Mouse (Mus musculus): ENCODE measurements around the gene Npsr1. TPM values are rescaled to one million over a fixed set of nuclear protein-coding genes. Genes with fewer than 3 reads are reported as not detected.

The Npsr1 gene
- total and polyA plus RNA-seq, 2 experiments = not detected

DNA sequence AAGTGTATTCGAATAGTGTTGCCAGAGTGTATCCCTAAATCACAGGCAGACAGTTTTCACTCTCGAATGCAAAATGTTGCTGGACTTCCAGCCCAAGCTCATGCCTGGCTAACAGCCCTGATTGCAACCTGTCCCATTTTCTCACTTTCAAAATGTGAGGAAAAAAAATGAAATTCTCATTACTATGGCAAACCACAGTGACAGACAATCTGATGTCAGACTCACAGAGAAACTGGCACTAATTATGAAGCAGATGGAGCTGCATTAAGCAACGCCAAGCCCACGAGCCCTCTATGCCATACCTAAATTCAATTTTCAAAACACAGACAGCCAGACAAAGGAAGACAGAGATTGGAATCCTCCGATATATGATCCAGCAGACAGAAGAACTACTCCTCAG is 88.5 kb downstream of the Npsr1 start:
- Histone ChIP-seq H3K79me2 (ENCODE audit: control insufficient read depth, insufficient read depth, low read length) (no peaks in the 10 kb centered on the region), H3K36me3 (ENCODE audit: control insufficient read depth, insufficient read depth, low read length) (no peaks in the 10 kb centered on the region), H3K4me3 (ENCODE audit: insufficient read depth, low read depth, low read length) (no peak overlapping the region), H3K4me1 (ENCODE audit: control insufficient read depth, insufficient read depth, low read length) (no peaks in the 10 kb centered on the region), H3K27me3 (ENCODE audit: control insufficient read depth, insufficient read depth, low read length) (no peaks in the 10 kb centered on the region), H3K27ac (replicated peaks; ENCODE audit: insufficient read depth, low read depth, low read length) (no peak overlapping the region), H3K9ac (ENCODE audit: low read depth, low read length) (no peak overlapping the region)
- 86% methylated on average over 5 of the region's 5 CpGs for WGBS
- no peak for TF ChIP-seq POLR2A (IDR thresholded peaks at IDR 0.05; ENCODE audit: extremely low read depth, insufficient read depth, low read length)
- no peak for TF ChIP-seq CTCF (IDR thresholded peaks at IDR 0.05; ENCODE audit: low read depth, low read length)
- DNase-seq (ENCODE audit: extremely low read depth, low read depth, low spot score) = no peak

DNA sequence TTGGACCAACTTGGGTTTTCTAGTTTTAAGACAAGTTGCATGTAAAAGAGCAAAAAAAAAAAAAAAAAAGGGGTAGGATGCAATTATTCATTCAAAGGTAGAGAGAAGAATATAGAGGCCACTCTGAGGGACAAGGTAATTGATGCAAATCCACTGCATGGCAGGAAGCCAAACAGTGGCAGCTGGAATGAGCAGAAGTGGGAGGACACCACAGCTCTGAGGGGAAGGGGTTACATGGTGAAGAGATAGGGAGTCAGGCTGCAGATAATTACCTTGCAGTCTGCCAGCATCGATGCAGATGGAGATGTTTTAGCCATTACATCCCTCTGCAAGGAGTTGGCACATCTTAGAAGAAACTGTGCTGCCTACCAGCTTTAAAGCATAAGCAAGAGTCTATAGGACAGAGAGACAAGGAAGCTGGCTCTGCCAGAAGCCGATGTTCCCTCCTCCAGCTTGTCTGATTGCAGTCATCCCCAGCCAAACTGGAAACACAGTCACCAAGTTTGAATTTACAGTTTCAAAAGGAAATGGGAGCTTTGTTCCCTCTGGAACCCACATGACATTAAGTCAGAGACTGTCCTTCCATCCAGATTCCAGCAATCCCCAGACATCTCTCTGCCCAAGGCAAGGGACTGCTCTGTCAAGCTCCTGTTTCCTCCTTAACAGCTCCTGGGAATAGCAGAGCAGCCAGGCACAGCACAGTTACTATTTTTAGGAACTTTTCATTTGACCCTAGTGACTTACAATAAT is 91.9 kb downstream of the Npsr1 start:
- Histone ChIP-seq H3K79me2 (ENCODE audit: control insufficient read depth, insufficient read depth, low read length) (no peaks in the 10 kb centered on the region), H3K4me1 (ENCODE audit: control insufficient read depth, insufficient read depth, low read length) (no peaks in the 10 kb centered on the region), H3K4me3 (ENCODE audit: insufficient read depth, low read depth, low read length) (no peak overlapping the region), H3K36me3 (ENCODE audit: control insufficient read depth, insufficient read depth, low read length) (no peaks in the 10 kb centered on the region), H3K27ac (replicated peaks; ENCODE audit: insufficient read depth, low read depth, low read length) (no peak overlapping the region), H3K27me3 (ENCODE audit: control insufficient read depth, insufficient read depth, low read length) (no peaks in the 10 kb centered on the region), H3K9ac (ENCODE audit: low read depth, low read length) (no peak overlapping the region)
- no peak for DNase-seq (ENCODE audit: extremely low read depth, low read depth, low spot score)
- WGBS = 68% methylated on average over 2 of the region's 2 CpGs
- TF ChIP-seq CTCF (IDR thresholded peaks at IDR 0.05; ENCODE audit: low read depth, low read length) (no peak), POLR2A (IDR thresholded peaks at IDR 0.05; ENCODE audit: extremely low read depth, insufficient read depth, low read length) (no peak)

DNA sequence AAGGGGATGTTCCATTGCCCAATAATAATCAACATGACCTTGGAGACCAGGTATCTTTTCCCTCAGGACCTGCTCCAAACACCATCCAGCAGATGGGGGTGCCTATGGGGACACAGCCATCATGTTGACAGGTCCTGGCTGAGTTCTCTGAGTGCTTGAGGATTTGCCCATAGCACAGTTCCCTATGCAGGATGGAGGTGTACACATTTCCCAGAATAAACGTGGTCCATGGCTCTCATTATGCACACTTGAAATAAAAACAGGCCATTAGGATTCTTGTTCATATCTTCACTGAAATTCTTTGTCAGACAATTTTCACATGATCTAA is 92.4 kb downstream of the Npsr1 start:
- no peak for TF ChIP-seq CTCF (IDR thresholded peaks at IDR 0.05; ENCODE audit: low read depth, low read length)
- no peak for TF ChIP-seq POLR2A (IDR thresholded peaks at IDR 0.05; ENCODE audit: extremely low read depth, insufficient read depth, low read length)
- Histone ChIP-seq H3K27me3 (ENCODE audit: control insufficient read depth, insufficient read depth, low read length) (no peaks in the 10 kb centered on the region), H3K4me1 (ENCODE audit: control insufficient read depth, insufficient read depth, low read length) (no peaks in the 10 kb centered on the region), H3K4me3 (ENCODE audit: insufficient read depth, low read depth, low read length) (no peak overlapping the region), H3K9ac (ENCODE audit: low read depth, low read length) (no peak overlapping the region), H3K79me2 (ENCODE audit: control insufficient read depth, insufficient read depth, low read length) (no peaks in the 10 kb centered on the region), H3K36me3 (ENCODE audit: control insufficient read depth, insufficient read depth, low read length) (no peaks in the 10 kb centered on the region), H3K27ac (replicated peaks; ENCODE audit: insufficient read depth, low read depth, low read length) (no peak overlapping the region)
- DNase-seq (ENCODE audit: extremely low read depth, low read depth, low spot score) = no peak
- 47% methylated on average over 1 of the region's 1 CpGs for WGBS

DNA sequence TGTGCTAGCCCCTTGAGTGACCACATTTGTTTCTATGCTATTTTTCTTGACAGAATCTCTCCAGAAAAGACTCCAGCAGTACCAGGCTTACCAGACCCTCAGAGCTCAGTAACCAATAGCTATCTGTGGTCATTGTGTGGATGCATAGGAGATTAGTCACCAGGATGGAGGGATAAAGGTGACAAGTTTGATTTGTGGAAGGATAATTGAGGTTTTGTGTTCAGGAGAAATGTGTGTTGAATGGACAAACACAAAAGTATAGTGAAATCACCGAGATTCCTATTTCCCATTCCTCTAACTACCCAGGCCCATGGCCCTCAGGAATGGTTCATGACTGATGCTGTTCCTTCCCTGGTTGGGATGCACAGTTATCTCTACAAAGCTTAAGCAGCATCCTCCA is 100.5 kb downstream of the Npsr1 start:
- WGBS = 68% methylated on average over 1 of the region's 1 CpGs
- Histone ChIP-seq H3K27ac (replicated peaks; ENCODE audit: insufficient read depth, low read depth, low read length) (no peak overlapping the region), H3K4me3 (ENCODE audit: insufficient read depth, low read depth, low read length) (no peak overlapping the region), H3K9ac (ENCODE audit: low read depth, low read length) (no peak overlapping the region), H3K4me1 (ENCODE audit: control insufficient read depth, insufficient read depth, low read length) (no peaks in the 10 kb centered on the region), H3K36me3 (ENCODE audit: control insufficient read depth, insufficient read depth, low read length) (no peaks in the 10 kb centered on the region), H3K27me3 (ENCODE audit: control insufficient read depth, insufficient read depth, low read length) (no peaks in the 10 kb centered on the region), H3K79me2 (ENCODE audit: control insufficient read depth, insufficient read depth, low read length) (no peaks in the 10 kb centered on the region)
- no peak for DNase-seq (ENCODE audit: extremely low read depth, low read depth, low spot score)
- no peak for TF ChIP-seq CTCF (IDR thresholded peaks at IDR 0.05; ENCODE audit: low read depth, low read length)
- no peak for TF ChIP-seq POLR2A (IDR thresholded peaks at IDR 0.05; ENCODE audit: extremely low read depth, insufficient read depth, low read length)

DNA sequence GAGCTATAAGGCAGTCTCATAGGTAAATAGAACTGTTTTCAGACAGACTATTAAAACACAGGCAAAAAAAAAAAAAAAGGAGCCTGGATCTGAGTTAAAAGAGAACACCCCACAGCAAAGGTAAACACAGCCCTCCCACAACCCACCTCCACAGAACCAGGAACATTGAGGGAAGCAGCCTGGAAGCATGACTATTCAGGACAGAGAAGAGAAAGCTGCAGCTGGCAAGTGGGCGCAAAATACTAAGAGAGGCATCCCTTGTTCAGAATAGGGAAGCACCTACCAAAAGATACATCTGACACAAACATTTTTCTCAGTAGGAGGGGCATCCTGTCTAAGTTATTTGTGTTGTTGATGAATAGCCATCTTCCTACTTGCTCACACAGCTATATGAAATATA is 113.8 kb downstream of the Npsr1 start:
- TF ChIP-seq POLR2A (IDR thresholded peaks at IDR 0.05; ENCODE audit: extremely low read depth, insufficient read depth, low read length) (no peak), CTCF (IDR thresholded peaks at IDR 0.05; ENCODE audit: low read depth, low read length) (no peak)
- Histone ChIP-seq H3K4me1 (ENCODE audit: control insufficient read depth, insufficient read depth, low read length) (no peaks in the 10 kb centered on the region), H3K36me3 (ENCODE audit: control insufficient read depth, insufficient read depth, low read length) (no peaks in the 10 kb centered on the region), H3K79me2 (ENCODE audit: control insufficient read depth, insufficient read depth, low read length) (no peaks in the 10 kb centered on the region), H3K9ac (ENCODE audit: low read depth, low read length) (no peak overlapping the region), H3K27ac (replicated peaks; ENCODE audit: insufficient read depth, low read depth, low read length) (no peak overlapping the region), H3K27me3 (ENCODE audit: control insufficient read depth, insufficient read depth, low read length) (no peaks in the 10 kb centered on the region), H3K4me3 (ENCODE audit: insufficient read depth, low read depth, low read length) (no peak overlapping the region)
- DNase-seq (ENCODE audit: extremely low read depth, low read depth, low spot score) = no peak
- 83% methylated on average over 1 of the region's 1 CpGs for WGBS

DNA sequence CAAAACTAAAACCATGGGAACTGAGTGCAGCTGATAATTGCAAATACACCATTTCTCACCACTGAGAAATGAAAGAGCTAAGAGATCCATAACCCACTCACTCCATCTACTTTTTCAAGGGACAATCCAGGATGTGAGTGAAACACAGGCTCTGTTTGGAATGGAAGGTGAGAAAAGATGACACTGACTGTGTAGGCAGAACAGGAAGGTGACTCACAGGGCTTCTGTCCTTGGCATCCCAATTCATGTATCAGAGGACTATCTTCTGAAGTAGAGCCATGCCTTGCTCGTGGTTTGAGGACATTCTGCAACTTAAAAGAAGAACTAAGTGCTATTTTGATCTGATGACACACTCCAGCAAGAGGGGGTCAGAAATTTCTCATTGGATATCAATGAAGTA is 119.9 kb downstream of the Npsr1 start:
- Histone ChIP-seq H3K4me3 (ENCODE audit: insufficient read depth, low read depth, low read length) (no peak overlapping the region), H3K9ac (ENCODE audit: low read depth, low read length) (no peak overlapping the region), H3K4me1 (ENCODE audit: control insufficient read depth, insufficient read depth, low read length) (no peaks in the 10 kb centered on the region), H3K36me3 (ENCODE audit: control insufficient read depth, insufficient read depth, low read length) (no peaks in the 10 kb centered on the region), H3K79me2 (ENCODE audit: control insufficient read depth, insufficient read depth, low read length) (no peaks in the 10 kb centered on the region), H3K27ac (replicated peaks; ENCODE audit: insufficient read depth, low read depth, low read length) (no peak overlapping the region), H3K27me3 (ENCODE audit: control insufficient read depth, insufficient read depth, low read length) (no peaks in the 10 kb centered on the region)
- no peak for DNase-seq (ENCODE audit: extremely low read depth, low read depth, low spot score)
- 43% methylated on average over 1 of the region's 1 CpGs for WGBS
- TF ChIP-seq CTCF (IDR thresholded peaks at IDR 0.05; ENCODE audit: low read depth, low read length) = no peak
- TF ChIP-seq POLR2A (IDR thresholded peaks at IDR 0.05; ENCODE audit: extremely low read depth, insufficient read depth, low read length) = no peak

All from liver, adult 2 months (tissue).